Mouse (Mus musculus): ENCODE data around the gene Gfra1.

The Gfra1 gene

GRCm38 (mm10) chr19:58442785-58443732 lies 12.7 kb downstream of the Gfra1 start:
- no peak for DNase-seq (ENCODE audit: extremely low read depth, low read depth, low spot score)

GRCm38 (mm10) chr19:58441785-58442184 lies 13.9 kb downstream of the Gfra1 start:
- DNase-seq (ENCODE audit: extremely low read depth, low read depth, low spot score) = no peak

GRCm38 (mm10) chr19:58441246-58441645 lies 14.5 kb downstream of the Gfra1 start:
- no peak for DNase-seq (ENCODE audit: extremely low read depth, low read depth, low spot score)

GRCm38 (mm10) chr19:58438762-58439161 lies 16.9 kb downstream of the Gfra1 start:
- DNase-seq (ENCODE audit: extremely low read depth, low read depth, low spot score) = no peak

- no peak for DNase-seq (ENCODE audit: extremely low read depth, low read depth, low spot score)
These were observed 18.2 kb downstream of the Gfra1 start for GRCm38 (mm10) chr19:58437441-58438071.

- no peak for DNase-seq (ENCODE audit: extremely low read depth, low read depth, low spot score)
These were observed 18.8 kb downstream of the Gfra1 start for GRCm38 (mm10) chr19:58436874-58437273.

- no peak for DNase-seq (ENCODE audit: extremely low read depth, low read depth, low spot score)
These were observed 19.8 kb downstream of the Gfra1 start for GRCm38 (mm10) chr19:58435877-58436276.

- no peak for DNase-seq (ENCODE audit: extremely low read depth, low read depth, low spot score)
These were observed 22.9 kb downstream of the Gfra1 start for GRCm38 (mm10) chr19:58432840-58433239.

GRCm38 (mm10) chr19:58428546-58428945 lies 27.2 kb downstream of the Gfra1 start:
- DNase-seq (ENCODE audit: extremely low read depth, low read depth, low spot score) = no peak

- no peak for DNase-seq (ENCODE audit: extremely low read depth, low read depth, low spot score)
These were observed 28.4 kb downstream of the Gfra1 start for GRCm38 (mm10) chr19:58427348-58427747.

GRCm38 (mm10) chr19:58424928-58425327 lies 30.8 kb downstream of the Gfra1 start:
- no peak for DNase-seq (ENCODE audit: extremely low read depth, low read depth, low spot score)

- no peak for DNase-seq (ENCODE audit: extremely low read depth, low read depth, low spot score)
These were observed 31.5 kb downstream of the Gfra1 start for GRCm38 (mm10) chr19:58424179-58424578.

GRCm38 (mm10) chr19:58422916-58423493 lies 32.7 kb downstream of the Gfra1 start:
- no peak for DNase-seq (ENCODE audit: extremely low read depth, low read depth, low spot score)

- DNase-seq (ENCODE audit: extremely low read depth, low read depth, low spot score) = no peak
These were observed 36.0 kb downstream of the Gfra1 start for GRCm38 (mm10) chr19:58419685-58420084.

- DNase-seq (ENCODE audit: extremely low read depth, low read depth, low spot score) = no peak
These were observed 36.4 kb downstream of the Gfra1 start for GRCm38 (mm10) chr19:58419278-58419677.

- no peak for DNase-seq (ENCODE audit: extremely low read depth, low read depth, low spot score)
These were observed 40.5 kb downstream of the Gfra1 start for GRCm38 (mm10) chr19:58415173-58415572.

- no peak for DNase-seq (ENCODE audit: extremely low read depth, low read depth, low spot score)
These were observed 41.0 kb downstream of the Gfra1 start for GRCm38 (mm10) chr19:58414733-58415132.

- DNase-seq (ENCODE audit: extremely low read depth, low read depth, low spot score) = no peak
These were observed 42.4 kb downstream of the Gfra1 start for GRCm38 (mm10) chr19:58413290-58413689.

- no peak for DNase-seq (ENCODE audit: extremely low read depth, low read depth, low spot score)
These were observed 42.9 kb downstream of the Gfra1 start for GRCm38 (mm10) chr19:58412811-58413210.

GRCm38 (mm10) chr19:58406726-58407125 lies 49.0 kb downstream of the Gfra1 start:
- DNase-seq (ENCODE audit: extremely low read depth, low read depth, low spot score) = no peak

- DNase-seq (ENCODE audit: extremely low read depth, low read depth, low spot score) = no peak
These were observed 55.5 kb downstream of the Gfra1 start for GRCm38 (mm10) chr19:58400224-58400623.

GRCm38 (mm10) chr19:58399166-58399565 lies 56.5 kb downstream of the Gfra1 start:
- no peak for DNase-seq (ENCODE audit: extremely low read depth, low read depth, low spot score)

All from fat pad, adult 2 months (tissue).